Mouse (Mus musculus): Measurements from ENCODE around the gene Dusp12. TPM values are rescaled to one million over a fixed set of nuclear protein-coding genes. Genes with fewer than 3 reads are reported as not detected.

Dusp12 gene
- polyA plus RNA-seq (2012; ENCODE audit: low replicate concordance): 7.4 and 8.8 TPM in 2 replicates

DNA sequence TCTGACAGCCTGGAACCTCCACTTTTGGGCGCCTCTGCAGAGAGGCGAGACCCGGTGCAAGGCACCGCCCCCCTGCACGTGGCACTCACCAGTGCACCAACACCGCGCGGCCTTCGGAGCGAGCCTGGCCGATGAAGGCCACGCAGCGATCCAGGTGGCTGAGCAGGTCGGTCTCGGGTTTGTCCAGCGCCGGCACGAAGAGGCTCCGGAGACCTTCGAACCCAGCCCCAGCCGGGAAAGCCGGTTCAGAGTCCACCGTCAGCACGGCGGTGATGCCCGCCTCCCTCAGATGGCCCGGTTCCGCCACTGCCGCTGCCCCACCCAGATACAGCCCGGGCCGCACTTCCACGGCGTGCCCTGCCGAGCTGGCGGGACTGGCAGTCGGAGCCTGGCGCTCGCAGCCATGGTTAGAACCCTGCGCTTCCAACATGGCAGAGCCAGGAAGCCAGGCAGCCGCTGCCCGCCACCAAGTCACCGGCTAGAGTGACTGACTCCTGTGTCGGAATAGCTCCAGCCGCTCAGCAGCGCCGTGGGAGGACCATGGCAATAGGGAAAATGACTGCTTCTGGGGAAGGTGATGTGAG is at the start of gene Dusp12, which contains the start of gene Gm26620:
Dusp12 (minus strand) TSS at position 563 of the 584 bp plus-strand sequence.
Gm26620 (plus strand) TSS at position 88 of the 584 bp plus-strand sequence.

DNA sequence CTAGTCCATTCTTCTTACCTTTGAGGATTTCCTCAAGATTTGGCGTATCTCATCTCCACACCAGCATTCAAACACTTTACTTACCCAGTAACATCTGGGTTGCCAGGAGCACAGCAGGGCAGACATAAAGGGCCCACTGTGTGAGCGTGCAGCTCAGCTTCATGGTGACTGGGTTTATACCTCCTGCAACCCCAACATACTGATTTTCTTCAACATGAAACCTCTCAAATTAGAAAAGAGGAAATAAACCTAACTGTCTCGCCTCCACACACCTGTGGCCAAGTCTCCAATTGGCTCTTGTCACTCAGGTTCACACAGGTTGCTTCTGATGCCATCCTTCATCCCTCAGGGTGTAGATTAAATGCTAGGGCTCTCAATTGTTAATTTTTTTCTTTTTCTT is 42.0 kb upstream of the Dusp12 start, which contains the start of gene Fcrla:
Fcrla (minus strand) TSS at position 206 of the 400 bp plus-strand sequence.

DNA sequence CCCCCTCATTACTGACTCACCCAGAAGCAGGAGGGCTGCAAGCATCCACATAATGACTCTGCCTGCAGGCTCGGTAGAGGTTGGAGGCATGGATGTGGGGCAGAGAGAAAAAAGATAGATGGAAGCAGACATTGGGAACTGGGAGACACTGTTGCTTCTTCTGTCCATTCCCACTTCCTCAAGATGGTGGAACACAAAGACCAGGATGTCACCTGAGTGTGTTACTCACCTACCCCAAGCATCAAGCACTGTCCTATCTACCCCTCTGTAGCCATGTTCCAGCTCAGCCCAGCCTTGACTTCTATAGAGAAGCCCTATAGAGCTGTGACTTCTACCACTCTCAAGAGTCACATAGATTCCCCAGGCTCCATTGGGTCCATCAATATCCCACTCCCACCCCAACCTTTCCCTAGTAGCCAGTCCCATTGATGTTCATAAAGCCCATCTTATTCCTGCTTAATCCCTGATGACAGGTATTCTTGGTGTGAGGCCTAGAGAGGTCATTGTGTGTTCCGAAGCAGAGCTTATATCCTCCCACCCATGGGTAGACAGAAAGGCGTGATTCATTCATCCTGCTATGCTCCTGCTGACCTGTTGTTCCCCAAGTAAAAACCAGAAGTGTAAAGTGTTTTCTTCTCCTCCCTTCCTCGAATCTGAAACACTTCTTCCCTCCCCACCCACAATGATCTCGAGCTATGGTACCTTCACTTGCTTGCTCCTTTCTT is 27.7 kb upstream of the Dusp12 start, which contains the start of gene Fcrlb:
Fcrlb (minus strand) TSS at position 51 of the 725 bp plus-strand sequence.

DNA sequence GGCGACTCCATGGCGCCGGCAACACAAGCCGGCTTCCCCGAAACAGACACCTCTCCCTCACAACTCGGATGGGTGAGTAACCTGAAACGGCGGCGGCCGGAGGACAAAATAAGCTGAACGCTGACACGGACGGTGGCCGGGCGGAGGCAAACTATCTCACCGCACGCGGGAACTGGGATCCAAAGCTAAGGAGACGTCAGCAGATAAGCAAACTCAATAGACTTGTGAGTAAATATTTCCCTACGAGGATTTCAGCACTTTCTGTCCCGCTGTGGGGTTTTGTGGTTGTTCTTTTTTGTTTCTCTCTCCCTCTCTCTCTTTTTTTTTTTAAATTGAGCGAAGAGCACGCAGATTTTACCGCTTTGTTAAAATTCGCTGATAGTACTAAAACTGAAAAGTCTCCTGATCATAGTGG is 17.6 kb downstream of the Dusp12 start, which contains the start of gene Atf6:
Atf6 (minus strand) TSS at position 81 of the 415 bp plus-strand sequence.

Other genes with a start within 250 kb of the Dusp12 start
- gene Olfml2b, start 241.0 kb downstream of the Dusp12 start, polyA plus RNA-seq (2012; ENCODE audit: low replicate concordance): 0.06 TPM in 1 of 2 replicates, not detected in the other
- 1.0 and 2.8 TPM in 2 replicates for gene Atf6, start 17.8 kb downstream of the Dusp12 start, polyA plus RNA-seq (2012; ENCODE audit: low replicate concordance)
- 0.23 and 1.2 TPM in 2 replicates for gene Gm26620, start 475 bp downstream of the Dusp12 start, polyA plus RNA-seq (2012; ENCODE audit: low replicate concordance)
- gene Fcrlb, start 27.4 kb upstream of the Dusp12 start, polyA plus RNA-seq (2012; ENCODE audit: low replicate concordance): 0.18 and 0.23 TPM in 2 replicates
- 7.3 and 18.6 TPM in 2 replicates for gene Fcrla, start 42.0 kb upstream of the Dusp12 start, polyA plus RNA-seq (2012; ENCODE audit: low replicate concordance)
- 0.93 and 7.7 TPM in 2 replicates for gene Fcgr2b, start 91.0 kb upstream of the Dusp12 start, polyA plus RNA-seq (2012; ENCODE audit: low replicate concordance)
- 0.89 and 1.4 TPM in 2 replicates for gene Fcgr4, start 133.4 kb upstream of the Dusp12 start, polyA plus RNA-seq (2012; ENCODE audit: low replicate concordance)
- gene Fcgr3, start 179.4 kb upstream of the Dusp12 start, polyA plus RNA-seq (2012; ENCODE audit: low replicate concordance): 1.6 and 2.1 TPM in 2 replicates
- 0.93 and 2.2 TPM in 2 replicates for gene Cfap126, start 228.4 kb upstream of the Dusp12 start, polyA plus RNA-seq (2012; ENCODE audit: low replicate concordance)